Mouse (Mus musculus): ENCODE measurements around the gene Cenph.

DNA sequence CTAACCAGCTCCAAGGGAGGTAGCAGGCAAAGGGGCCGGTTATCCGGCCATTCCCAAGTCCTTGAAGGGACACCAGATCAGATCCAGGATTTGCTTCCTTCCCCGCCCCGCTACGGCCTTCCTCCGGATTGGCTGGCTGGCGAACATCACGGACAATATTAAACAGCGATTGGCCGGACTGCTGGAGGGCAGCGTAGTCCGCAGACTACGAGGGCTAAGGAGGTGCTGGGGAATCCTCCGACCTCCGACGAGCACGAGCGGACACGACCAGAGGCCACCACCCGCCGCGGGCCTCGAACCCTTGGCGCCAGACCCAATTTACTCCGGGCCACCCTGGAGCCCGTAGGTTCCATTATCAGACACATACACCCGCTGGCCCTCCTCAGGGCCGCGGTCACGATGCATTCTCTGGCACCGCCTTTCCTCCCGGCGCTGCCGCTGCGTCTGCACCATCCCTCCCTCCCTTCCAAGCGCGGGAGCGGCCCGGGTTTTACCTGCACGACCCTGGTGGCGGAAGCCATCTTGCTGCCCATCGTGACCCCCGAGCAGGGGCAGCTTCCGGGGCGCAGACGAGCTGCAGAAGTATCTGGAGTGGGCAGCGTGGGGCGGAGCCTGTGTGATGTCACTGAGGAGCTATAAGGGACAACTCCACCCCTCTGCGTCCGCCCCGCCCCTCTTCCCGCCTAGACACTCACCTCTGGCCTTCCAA, 31.5 kb downstream of the Cenph start, which contains the start of gene Mrps36:
- no peak for TF ChIP-seq CTCF (IDR thresholded peaks at IDR 0.05; ENCODE audit: low read depth, low read length)
- TF ChIP-seq GATA1 (IDR thresholded peaks at IDR 0.05; ENCODE audit: borderline replicate concordance, low read length) = no peak
- no peak for TF ChIP-seq POLR2AphosphoS5 (IDR thresholded peaks at IDR 0.05; ENCODE audit: insufficient replicate concordance, low read depth, low read length)
